Mouse (Mus musculus) liver, embryonic 18 days (tissue): Measurements from ENCODE around the gene Vmn1r100. TPM values are rescaled to one million over a fixed set of nuclear protein-coding genes. Genes with fewer than 3 reads are reported as not detected.

Source experiments
- polyA plus RNA-seq: library from polyadenylated mRNA; depleted of rRNA; stranded (reverse); fragments of >200 nt; gene quantifications from 2 replicates; pipeline ENCODE4 v1.2.3, GENCODE M21; 2012; rRNA removed

The Vmn1r100 gene
- polyA plus RNA-seq, result not detected in 2 replicates

GRCm38 (mm10) chr7:20417642-20418041, at the start of gene Vmn1r100:
TSS of gene Vmn1r100 (plus strand) at chr7:20417942.

GRCm38 (mm10) chr7:20375310-20375709, 42.4 kb upstream of the Vmn1r100 start, which contains the start of gene Gm5728:
TSS of gene Gm5728 (minus strand) at chr7:20375410.

GRCm38 (mm10) chr7:20442493-20442892, 24.8 kb downstream of the Vmn1r100 start, which contains the start of gene Vmn1r101:
TSS of gene Vmn1r101 (minus strand) at chr7:20442593.

Other genes with a start within 250 kb of the Vmn1r100 start
- gene Vmn1r94, start 249.6 kb upstream of the Vmn1r100 start, polyA plus RNA-seq, result not detected in 2 replicates
- not detected in 2 replicates for gene Vmn1r95, start 224.2 kb upstream of the Vmn1r100 start, polyA plus RNA-seq
- not detected in 2 replicates for gene Gm6164, start 212.3 kb upstream of the Vmn1r100 start, polyA plus RNA-seq
- not detected in 2 replicates for gene Gm4498, start 184.1 kb upstream of the Vmn1r100 start, polyA plus RNA-seq
- not detected in 2 replicates for gene Gm5890, start 155.1 kb upstream of the Vmn1r100 start, polyA plus RNA-seq
- gene Gm4133, start 83.9 kb upstream of the Vmn1r100 start, polyA plus RNA-seq, result not detected in 2 replicates
- gene Gm5728, start 42.5 kb upstream of the Vmn1r100 start, polyA plus RNA-seq, result not detected in 2 replicates
- gene Vmn1r101, start 24.7 kb downstream of the Vmn1r100 start, polyA plus RNA-seq, result not detected in 2 replicates
- gene Gm10670, start 57.0 kb downstream of the Vmn1r100 start, polyA plus RNA-seq, result not detected in 2 replicates
- not detected in 2 replicates for gene Vmn1r103, start 92.6 kb downstream of the Vmn1r100 start, polyA plus RNA-seq
- not detected in 2 replicates for gene Vmn1r104, start 115.9 kb downstream of the Vmn1r100 start, polyA plus RNA-seq
- not detected in 2 replicates for gene Gm5726, start 127.8 kb downstream of the Vmn1r100 start, polyA plus RNA-seq
- not detected in 2 replicates for gene Gm4141, start 158.3 kb downstream of the Vmn1r100 start, polyA plus RNA-seq
- not detected in 2 replicates for gene Gm4513, start 181.1 kb downstream of the Vmn1r100 start, polyA plus RNA-seq